8 mouse cellular contexts compared by ENCODE assay signal in genomic region chr9:118487636-118488035, GRCm38 (mm10). TPM values are rescaled to one million over a fixed set of nuclear protein-coding genes. Genes with fewer than 3 reads are reported as not detected.
DNase-seq lines count a peak whose midpoint lies in the region; ATAC-seq and TF ChIP-seq lines count a peak whose summit lies in the region.

No protein-coding gene starts in this region.

- TF ChIP-seq CTCF in cortical plate, adult 2 months (IDR thresholded peaks at IDR 0.05; ENCODE audit: extremely low read depth, insufficient read depth, low read length): no peak

- H3K27me3 ChIP-seq in kidney, embryonic 16.5 days (ENCODE audit: insufficient read depth, low read length): peaks cover 76% of the 10 kb centered on the region
- H3K27me3 ChIP-seq in hindbrain, embryonic 15.5 days: peaks cover 66% of the 10 kb centered on the region

- no peak for ATAC-seq in kidney, embryonic 16.5 days (ENCODE audit: low FRiP score, low TSS enrichment)
- ATAC-seq in hindbrain, embryonic 15.5 days (ENCODE audit: low FRiP score, low read depth): no peak

- peaks cover 22% of the 10 kb centered on the region; the same call in 1 of the 2 replicates for H3K4me1 ChIP-seq in kidney, embryonic 16.5 days (ENCODE audit: insufficient read depth, low read length)
- no peaks in the 10 kb centered on the region for H3K4me1 ChIP-seq in cortical plate, adult 2 months (ENCODE audit: control insufficient read depth, insufficient read depth, low read length)
- H3K4me1 ChIP-seq in hindbrain, embryonic 15.5 days (replicated peaks): peaks cover 28% of the 10 kb centered on the region

- H3K9me3 ChIP-seq in kidney, embryonic 16.5 days (ENCODE audit: low read length): no peaks in the 10 kb centered on the region
- no peaks in the 10 kb centered on the region for H3K9me3 ChIP-seq in hindbrain, embryonic 15.5 days

- peak overlapping the region; percentile 61 for H3K4me2 ChIP-seq in kidney, embryonic 16.5 days (replicated peaks; ENCODE audit: low read depth, low read length)
- H3K4me2 ChIP-seq in hindbrain, embryonic 15.5 days: peak overlapping the region; percentile 53

- no peak for DNase-seq in kidney, postnatal 36 days
- DNase-seq in neural tube, embryonic 10.5 days (ENCODE audit: extremely low spot score, low spot score): peak; percentile 50
- DNase-seq in urinary bladder, postnatal 36 days (ENCODE audit: low spot score in 2 of 2): no peak
- DNase-seq in ovary, postnatal 10 days (ENCODE audit: low spot score): no peak
- no peak for DNase-seq in kidney, adult 18-20 months

- TF ChIP-seq POLR2A in cortical plate, adult 2 months (IDR thresholded peaks at IDR 0.05; ENCODE audit: extremely low read depth, insufficient read depth, low read length): no peak

- H3K27ac ChIP-seq in kidney, embryonic 16.5 days (ENCODE audit: low read length): no peak overlapping the region
- H3K27ac ChIP-seq in cortical plate, adult 2 months (ENCODE audit: insufficient read depth, low read length): no peak overlapping the region
- no peak overlapping the region for H3K27ac ChIP-seq in hindbrain, embryonic 15.5 days (replicated peaks)

- peak overlapping the region; percentile 42 for H3K4me3 ChIP-seq in kidney, embryonic 16.5 days (ENCODE audit: low read length)
- H3K4me3 ChIP-seq in cortical plate, adult 2 months (ENCODE audit: insufficient read depth, low read length): peak overlapping the region; percentile 19; the same call in 1 of the 2 replicates
- peak overlapping the region; percentile 15 for H3K4me3 ChIP-seq in hindbrain, embryonic 15.5 days

- no peaks in the 10 kb centered on the region for H3K36me3 ChIP-seq in kidney, embryonic 16.5 days (ENCODE audit: insufficient read depth, low read length)
- no peaks in the 10 kb centered on the region for H3K36me3 ChIP-seq in hindbrain, embryonic 15.5 days

- H3K9ac ChIP-seq in kidney, embryonic 16.5 days (replicated peaks; ENCODE audit: low read length): no peak overlapping the region
- H3K9ac ChIP-seq in hindbrain, embryonic 15.5 days: no peak overlapping the region

- under 1% methylated on average over 22 of the region's 22 CpGs for WGBS in kidney, embryonic 16.5 days
- 1% methylated on average over 22 of the region's 22 CpGs for WGBS in hindbrain, embryonic 15.5 days

RNA-seq across cellular contexts. Expression of gene Eomes, which starts 9.6 kb away (rescaled TPM):
- 0.06 TPM in 1 of 2 replicates, not detected in the other for polyA plus RNA-seq in kidney, embryonic 16.5 days (2015; fragmentation: Nextera tagmentation; extraction: Ambion mirVana)
- 0.04 and 0.17 TPM in 2 replicates for polyA plus RNA-seq in cortical plate, adult 2 months (2012; rRNA removed)
- polyA plus RNA-seq in hindbrain, embryonic 15.5 days (2015; fragmentation: Nextera tagmentation; extraction: Ambion mirVana): 1.7 and 2.3 TPM in 2 replicates

RNA-seq across cellular contexts. Expression of gene Golga4, which starts 18.4 kb away (rescaled TPM):
- polyA plus RNA-seq in kidney, embryonic 16.5 days (2015; fragmentation: Nextera tagmentation; extraction: Ambion mirVana): 55.1 and 63.6 TPM in 2 replicates
- 60.2 and 67.1 TPM in 2 replicates for polyA plus RNA-seq in cortical plate, adult 2 months (2012; rRNA removed)
- polyA plus RNA-seq in hindbrain, embryonic 15.5 days (2015; fragmentation: Nextera tagmentation; extraction: Ambion mirVana): 46.2 and 48.6 TPM in 2 replicates
